Mouse (Mus musculus): Measurements from ENCODE around the gene Faf1.

The Faf1 gene

DNA sequence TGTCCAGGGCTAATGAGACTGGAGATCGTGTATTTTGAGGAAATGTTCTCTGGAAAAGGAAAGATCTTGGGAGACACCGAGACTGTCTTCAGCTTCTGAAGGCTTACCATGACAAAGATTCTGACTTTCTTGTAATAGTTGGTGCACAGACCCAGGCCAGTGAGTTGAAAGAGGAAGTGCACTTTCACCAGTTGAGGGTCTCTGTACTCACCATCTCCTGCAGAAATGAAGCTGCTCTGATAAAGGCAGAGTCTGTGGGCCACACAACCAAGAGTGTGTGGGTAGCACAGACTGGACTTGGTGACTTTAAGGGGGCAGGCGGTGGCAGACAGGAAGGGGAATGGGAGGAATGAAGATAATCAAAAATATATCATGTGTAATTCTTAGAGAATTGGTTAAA is 260.2 kb downstream of the Faf1 start:
- no peak for DNase-seq

DNA sequence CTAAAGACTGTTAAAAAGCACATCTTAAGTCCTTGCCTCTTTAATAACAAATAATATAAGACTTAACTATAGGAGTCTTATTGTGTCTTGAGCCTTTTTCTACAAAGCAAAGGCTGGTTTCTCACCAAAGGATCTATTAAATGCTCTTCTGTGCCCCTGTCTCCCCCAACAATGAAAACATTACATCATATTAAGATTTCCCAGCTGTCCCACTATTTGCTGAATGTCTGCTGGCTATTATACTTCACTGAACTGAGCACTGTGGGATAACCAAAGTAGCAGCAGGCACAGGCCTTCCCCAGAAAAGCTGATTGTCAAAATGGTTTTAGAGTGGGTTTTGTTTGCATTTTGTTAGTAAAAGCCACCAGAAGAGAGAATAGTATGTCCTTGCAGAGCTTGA is 262.9 kb downstream of the Faf1 start:
- no peak for DNase-seq

DNA sequence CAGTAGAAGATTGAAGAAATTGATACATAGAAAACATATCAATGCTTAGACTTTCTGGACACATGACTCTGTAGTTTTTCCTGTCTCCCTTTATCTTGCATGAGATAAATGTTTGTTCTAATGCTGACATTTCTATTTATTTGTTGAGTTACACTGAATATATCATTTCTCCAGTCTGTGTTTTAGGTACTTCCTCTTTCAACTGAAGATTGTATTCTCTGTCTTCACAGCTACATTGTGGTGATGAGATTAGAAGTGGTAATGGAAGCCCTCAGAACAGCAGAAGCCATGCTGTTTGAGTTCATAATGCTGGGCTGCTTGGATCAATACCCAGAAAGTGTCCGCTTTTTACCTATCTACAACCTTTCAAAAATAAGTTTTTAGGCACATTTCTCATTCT is 269.2 kb downstream of the Faf1 start:
- DNase-seq: no peak

DNA sequence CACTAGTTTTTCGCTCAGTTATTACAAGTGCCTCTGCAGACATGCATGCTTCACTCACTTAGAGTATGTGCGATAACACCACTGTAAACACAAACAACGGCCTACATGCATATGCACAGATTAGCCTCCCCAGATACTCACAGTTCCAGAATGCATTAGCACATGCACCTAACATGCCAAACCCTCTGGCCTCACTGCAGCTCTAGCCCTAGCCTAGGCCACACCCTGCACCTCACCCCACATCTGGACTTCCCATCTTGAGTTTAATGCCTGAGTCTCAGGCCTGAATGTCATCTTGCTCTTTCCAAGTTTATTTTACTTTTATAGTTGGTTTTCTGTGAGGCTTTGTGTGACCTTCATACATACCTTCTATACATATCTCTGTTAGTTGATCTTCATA is 272.9 kb downstream of the Faf1 start:
- no peak for DNase-seq

DNA sequence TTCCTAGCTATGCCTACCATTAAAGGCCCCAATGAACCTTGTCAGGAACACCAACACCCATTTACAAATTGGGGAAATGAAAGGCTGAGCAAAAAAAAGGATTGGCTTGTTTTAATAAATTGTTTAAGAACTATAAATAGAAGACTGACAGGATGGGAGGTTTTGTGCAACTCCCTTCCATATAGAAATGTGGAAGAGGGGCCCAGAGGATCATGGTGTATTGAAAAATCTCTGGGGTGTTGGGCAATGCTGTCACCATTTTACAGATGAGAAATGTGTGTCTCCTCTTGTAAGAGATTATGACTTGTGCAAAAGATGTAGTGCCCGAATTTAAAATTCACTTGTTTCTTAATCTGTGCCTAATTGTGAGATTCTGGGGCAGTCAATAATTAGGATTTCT is 277.1 kb downstream of the Faf1 start:
- DNase-seq: no peak

DNA sequence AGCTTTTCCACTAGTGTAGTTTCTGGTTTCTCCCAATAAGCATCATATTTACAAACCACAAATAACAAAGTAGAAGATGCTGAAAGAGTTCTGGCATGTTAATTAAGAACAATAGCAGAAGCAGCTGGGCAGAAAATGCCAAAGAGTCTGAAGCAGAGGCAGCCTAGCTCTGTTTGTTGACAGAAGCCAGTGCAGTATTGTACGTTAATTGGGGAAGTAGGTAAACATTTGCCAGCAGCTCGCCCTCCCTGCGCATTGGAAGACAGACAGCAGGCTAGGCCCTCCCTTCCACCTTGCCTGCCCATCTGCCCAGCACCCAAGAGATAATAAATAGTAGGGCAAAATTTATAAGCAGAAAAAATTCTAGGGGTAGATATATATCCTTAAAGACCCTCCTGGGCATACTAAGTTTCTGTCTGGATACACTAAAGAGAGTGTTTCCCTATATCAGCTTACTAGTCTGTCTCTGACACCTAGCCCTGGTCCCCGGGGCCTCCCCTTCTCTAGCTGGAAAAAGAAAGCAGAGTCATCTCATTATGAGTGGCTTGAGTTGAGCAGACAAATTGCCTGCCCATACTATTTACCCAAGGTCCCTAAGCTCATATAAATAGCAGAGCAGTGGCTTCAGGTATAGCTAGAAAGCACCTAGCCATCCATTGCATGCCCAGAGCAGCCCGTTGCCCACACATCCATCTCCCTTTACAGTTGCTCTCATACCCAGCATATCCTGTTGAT is 284.0 kb downstream of the Faf1 start:
- no peak for DNase-seq

DNA sequence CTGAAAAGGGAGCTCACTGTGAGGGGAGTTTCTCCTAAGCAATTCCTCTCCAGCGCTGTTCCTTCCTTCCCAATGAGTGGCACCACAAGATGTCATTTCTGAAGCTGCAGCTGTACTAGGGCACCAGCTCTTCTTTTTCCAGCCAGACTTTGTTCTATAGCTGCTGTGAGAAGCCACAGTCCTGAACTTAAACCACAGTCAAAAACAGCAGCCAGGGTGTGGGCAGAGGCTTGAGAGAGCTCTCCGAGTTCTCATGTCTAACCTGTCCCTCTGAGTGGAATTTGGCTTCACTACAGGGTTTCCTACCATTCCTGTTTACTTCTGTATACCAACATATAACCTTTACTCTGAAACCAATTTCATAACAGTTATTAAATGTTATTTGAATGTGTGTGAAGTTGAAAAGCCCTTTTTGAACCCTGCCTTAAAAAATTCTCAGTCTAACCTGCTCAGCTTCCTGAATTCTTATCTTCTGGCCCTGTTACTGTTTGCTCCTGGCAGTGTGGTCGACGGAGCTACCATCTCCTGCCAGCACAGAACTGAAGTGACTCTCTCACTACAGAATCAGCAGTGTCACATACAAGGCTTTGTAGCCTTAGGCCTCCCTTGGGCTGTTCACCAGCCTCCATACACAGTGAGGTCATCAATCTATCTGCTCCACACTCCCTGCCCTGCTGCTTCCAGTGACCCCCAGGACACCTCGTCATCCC is 287.3 kb downstream of the Faf1 start:
- no peak for DNase-seq

DNA sequence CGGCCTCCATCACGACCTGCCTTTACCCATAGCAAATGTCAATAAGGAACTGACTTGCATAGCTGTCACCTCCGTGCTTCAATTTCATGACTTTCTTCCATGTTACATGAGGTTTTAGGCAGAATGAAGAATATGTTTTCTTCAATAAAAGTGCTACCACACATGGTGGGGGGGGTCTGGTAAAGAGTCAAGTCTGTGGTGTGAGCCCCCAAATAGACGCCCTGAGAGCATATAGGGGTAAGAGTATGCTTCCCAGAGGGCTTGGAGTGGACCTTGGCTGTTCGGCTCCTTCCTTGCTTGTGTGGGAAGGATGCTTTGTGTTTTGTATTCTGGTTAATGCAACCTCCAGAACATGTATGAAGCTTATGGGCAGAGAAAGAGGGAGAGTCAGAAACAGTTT is 293.2 kb downstream of the Faf1 start:
- no peak for DNase-seq

DNA sequence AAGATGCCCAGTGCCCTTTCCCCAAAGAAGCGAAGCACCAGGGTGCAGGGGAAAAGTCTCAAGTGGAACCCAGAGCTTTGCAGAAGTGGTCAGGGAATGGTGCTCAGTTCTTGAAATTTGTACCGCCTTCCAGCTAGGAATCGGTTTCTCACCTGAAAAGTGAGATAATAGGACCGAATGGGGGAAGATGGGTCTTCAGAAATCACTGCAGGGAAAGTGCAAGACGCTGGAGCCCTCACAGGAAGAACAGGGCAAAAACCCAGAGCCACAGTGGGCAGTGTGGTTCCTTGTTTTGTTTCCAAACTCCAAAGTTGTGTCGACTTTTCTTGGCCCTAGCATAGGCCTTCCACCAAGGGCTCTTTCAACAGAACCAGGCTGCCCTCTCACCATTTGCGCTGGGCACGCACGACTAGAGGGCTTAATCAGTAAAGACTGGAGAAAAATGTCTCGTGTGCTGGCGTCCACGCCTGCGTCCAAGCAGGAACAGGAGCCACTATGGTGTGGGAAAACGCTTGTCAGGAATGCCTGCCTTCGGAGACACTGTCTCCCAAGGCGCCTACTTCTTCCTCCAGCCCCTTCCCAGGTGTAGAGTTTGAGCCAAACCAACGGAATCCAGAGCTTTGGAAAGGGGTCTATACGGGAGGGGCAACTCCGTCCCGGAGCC is 297.7 kb downstream of the Faf1 start:
- DNase-seq: no peak

DNA sequence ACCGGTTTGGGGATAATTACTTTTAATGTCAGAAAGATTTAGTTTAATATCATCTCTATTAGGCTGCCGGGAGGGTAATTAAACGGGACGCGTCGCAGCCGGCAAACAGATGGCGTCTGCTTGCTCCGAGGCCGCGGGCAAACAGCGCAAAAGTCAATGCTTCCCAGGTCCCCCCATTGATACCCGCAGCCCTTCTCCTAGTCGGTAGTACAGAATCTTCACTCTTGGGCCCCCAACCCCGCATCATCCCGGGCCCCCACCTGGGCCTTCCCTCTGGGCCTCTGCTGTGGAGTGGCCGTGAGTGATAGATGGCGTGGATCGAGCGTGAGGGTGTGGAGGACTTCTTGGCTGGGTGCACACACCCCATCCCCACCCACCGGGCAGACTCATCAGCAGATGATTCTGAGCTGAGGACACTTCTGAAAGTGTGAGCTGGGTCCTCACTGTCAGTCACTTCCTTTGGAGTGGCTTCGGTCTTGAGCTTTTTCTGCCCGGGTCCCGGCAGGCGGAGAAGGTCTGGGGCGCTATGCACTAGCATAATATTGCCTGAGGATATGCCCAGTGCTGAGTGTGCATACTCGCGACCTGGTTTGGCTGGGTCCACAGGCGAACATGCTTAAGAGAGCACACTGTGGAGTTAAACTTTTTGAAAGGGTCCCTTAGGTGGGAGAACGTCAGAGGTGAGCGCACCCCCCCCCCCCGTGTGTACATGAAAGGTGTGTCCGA is 298.4 kb downstream of the Faf1 start:
- DNase-seq: no peak

DNA sequence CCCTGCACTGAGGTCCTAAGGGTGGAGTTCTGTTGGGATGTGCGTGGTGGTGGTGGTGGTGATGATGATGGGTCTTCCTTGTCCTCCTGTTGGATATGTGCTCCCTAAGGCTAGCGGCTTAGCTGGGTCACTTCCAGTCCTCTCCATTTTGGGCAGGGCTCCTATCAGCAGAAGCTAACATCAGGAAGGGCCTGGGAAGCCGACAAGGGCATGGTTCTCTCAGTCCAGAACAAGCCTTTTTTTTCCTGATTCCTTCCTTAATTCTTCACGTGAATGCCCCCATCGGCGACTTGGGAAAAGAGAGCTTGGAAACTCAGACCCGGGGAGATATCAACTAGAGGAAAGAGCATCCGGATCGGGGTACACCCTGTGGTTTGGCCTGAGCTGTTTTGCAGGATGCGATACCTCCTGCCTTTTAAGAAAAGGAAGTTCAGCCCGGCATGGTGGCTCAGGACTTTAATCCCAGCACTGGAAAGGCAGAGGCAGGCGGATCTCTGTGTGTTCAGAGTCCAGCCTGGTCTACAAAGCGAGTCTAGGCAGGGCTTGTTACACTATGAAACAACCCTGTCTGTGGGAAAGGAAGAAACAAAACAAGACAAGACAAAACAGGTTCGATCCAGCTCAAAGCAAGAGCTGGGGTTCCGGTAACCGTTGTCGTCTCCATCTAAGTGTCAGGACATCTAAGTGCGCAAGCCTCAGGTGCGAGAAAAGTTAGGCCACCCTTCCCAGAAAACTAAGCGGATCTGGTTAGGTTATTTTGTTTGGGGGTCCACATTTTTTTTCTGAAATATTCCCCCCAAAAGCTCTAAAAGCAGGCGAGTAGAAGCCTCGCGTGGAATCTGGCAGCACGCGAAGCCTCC is 299.2 kb downstream of the Faf1 start:
- DNase-seq: no peak

DNA sequence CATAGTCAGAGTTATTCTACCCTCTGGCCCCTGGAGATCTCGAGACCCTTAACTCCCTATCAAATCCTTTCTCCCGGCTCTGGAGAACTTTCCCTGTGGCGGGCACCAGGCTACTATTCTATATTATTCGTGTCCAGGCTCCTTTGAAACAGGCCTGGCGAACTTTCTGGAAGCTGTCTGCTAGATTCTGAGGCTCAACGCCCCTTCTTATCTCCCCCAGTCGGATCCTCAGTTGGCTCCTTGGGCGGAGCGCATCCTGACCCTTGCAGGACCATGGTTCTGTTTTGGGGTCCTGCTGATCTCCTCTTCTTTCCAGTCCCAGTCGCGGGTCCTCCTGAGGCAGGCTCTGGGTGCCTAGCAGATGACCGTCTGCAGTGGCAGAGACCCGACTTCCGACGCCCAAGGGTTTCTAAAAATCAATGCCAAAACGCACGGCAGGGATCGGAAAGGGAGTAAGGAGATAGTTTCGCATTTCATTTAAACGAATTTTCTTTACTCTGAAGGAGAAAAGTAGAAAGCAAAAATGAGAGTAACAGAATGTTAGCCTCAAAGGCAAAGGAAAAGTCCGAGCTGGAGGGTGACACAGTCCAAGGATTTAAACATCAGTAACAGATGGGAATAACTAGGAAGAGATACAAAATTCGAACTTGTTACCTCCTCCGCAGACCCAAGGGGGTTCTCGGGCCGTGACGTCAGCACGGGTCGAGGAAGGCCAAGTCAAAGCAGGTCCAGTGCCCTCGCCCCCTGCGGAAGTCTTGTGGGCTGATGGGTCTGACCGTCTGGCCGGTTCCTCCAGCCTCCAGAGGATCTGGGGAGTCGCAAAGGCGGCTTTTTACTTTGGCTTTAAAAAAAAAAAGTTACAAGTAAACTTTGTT is 300.1 kb downstream of the Faf1 start:
- no peak for DNase-seq

DNA sequence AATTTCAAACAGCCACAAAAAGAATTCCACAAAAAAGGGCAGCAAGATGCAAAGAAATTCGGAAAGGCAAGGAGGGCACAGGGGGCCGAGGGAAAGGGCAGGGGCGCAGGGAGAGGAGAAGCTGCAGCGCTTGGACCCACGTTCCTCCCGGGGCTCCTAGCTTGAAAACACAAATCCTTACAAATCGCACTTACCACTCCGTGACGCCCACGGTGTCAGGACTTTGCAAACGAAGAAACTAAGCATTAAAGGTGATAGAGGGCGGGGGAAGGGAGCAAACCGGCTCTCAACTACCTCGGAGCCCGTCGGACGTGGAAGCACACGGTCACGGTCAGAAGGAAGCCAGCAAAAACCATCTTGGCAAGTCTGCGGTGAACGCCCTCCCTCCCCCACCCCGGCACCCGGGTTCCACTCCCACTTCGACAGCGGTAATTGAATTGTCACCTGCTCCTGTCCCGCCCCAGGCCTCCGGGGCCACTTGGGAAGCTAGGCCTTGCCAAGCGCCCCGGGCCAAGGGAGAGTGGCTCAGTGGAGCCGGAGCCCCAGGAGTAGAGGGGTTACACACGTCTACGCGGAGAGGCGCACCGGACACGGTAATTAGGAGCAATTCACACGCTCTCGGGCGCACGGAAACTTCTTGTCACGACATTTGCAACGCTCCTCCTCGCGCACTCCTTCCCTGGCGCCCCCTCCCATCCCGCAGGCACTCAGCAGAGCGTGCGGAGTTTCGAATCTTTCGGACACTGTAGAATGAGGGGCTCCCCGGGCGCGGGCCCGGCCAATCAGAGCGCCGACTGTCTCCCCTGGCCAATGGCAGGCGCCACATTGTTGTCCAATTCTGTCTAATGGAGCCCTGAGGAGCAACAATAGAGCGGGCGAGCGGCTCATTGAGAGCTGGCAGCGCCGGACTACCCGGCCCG is 301.0 kb downstream of the Faf1 start, which contains the start of gene Dmrta2:
Gene Dmrta2 (plus strand): TSS at position 906 of the 920 bp plus-strand sequence.
- no peak for DNase-seq

DNA sequence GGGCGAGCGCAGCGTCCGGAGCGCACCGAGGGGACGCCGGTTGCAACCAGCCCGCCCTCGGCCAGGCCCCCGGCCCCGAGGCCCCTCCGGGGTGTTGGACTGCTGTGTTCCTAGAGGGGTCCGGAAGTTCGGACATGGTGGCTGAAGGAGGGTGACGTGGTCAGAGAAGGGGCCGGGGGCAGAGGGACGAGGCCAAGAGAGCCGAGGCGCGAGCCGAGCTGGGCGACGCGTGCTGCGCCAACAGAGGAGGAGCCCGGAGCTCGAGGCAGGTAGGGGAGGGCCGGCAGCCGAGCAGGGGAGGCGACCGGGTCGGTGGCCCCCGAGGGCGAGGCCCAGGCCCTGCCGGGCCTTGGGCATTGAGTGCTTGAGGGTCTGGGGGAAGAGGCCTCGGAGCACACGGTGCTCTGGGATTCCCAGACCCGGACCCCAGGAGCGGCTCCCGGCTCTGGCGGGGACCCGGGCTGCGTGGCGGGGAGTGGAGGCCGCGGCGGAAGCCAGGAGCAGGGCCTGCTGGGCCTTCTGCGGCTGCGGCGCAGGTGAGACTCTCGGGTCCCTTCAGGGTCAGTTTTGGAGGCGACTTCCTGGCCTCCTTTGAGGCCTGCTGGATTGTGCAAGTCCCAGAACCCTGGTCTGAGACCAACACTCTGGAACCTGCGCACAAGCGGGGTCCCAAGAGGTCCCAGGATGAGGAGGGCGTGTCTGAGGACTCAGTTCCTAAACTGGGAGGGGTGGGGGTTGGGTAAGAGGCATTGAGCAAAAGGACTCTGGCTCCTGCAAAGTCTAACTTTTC is 301.9 kb downstream of the Faf1 start:
- DNase-seq: no peak

DNA sequence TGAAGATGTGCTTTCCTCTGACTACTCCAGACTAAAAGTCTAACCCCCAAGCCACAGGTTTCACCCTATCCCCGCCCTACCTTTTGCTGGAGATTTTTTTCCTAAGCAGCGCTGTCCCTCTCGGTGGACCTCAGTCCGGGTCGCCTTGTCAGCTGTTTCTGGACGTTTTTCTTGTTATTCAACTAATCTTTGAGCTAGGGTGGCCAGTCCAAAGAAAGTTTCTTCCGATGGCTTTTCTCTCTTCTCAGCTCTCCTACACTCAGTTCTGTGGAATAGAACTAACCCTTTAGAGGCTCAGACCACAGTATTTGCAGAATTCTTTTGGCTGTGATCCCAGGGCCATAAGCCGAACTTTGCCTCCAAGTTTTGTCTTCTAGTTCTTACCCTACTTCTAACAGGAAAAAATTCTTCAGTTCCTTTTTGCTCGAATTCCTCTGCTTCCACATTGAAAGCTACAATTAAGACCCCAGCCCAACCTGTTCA is 302.5 kb downstream of the Faf1 start:
- no peak for DNase-seq

DNA sequence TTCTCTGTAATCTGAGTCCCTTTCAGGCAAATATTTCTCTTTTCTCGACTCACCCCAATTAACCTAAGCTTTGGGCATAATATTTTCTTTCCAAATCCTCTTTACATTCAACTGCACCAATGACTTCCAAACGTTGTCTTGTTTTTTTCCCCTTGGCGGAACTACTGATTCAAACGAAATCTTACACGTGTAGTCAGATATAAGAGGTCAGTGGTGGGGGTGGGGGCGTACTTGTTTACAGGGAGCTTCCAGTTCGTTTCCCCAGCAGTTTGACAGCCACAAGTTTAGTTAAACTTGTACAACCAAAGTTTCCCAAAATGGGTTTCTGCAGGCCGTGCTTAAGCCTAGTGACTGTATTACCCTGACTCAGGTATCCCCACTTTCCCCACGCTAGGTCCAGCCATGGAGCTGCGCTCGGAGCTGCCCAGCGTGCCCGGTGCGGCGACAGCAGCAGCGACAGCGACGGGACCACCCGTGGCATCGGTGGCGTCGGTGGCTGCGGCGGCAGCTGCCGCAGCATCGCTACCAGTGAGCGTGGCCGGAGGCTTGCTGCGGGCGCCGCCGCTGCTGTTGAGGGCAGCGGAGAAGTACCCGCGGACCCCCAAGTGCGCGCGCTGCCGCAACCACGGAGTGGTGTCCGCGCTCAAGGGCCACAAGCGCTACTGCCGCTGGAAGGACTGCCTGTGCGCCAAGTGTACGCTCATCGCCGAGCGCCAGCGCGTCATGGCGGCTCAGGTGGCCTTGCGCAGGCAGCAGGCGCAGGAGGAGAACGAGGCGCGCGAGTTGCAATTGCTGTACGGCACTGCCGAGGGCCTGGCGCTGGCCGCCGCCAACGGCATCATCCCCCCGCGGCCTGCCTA is 303.3 kb downstream of the Faf1 start:
- no peak for DNase-seq

DNA sequence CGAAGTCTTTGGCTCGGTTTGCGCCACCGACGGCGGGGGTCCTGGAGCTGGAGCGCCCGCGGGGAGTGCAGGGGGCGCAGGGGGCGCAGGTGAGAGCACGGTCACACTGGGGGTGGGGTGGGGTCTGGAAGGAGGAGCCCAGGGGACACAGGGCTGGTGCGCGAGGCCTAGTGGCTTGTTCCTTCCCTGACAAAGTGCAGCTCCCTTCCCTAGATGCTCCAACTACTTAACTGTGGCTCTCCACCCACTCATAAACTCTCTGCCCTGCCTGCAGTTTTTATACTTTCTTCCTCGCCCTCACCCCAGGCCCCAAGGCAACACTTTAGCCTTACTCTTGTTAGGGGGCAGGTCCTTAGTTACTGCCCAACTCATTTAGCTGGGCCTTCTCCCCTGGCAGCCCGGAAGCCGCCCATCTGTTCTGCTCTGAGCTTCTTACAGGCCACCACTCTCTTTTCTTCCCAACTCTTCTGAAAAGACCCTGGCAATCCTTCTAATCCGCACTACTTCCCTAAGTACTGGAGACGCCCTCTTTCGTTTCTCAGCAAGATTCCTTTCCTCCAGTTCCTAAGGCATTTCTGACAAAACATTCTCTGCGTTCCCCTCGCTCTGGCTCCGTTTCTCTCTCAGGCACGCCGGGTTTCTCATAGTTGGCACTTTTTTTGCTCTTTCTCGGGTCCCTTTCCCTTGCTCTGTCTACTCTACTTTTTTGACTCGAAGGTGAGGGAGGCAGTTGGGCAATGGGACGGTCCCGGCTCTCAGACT is 304.1 kb downstream of the Faf1 start:
- DNase-seq: no peak
